25 mouse cellular contexts compared by ENCODE assay signal in genomic region chr7:14308671-14309070, GRCm38 (mm10). TPM values are rescaled to one million over a fixed set of nuclear protein-coding genes. Genes with fewer than 3 reads are reported as not detected.
DNase-seq lines count a peak whose midpoint lies in the region; ATAC-seq and TF ChIP-seq lines count a peak whose summit lies in the region.
"Had no signal": no experiment of that assay in that cellular context is flagged by ENCODE, and none has a peak within 500 bp of the region (broad histone marks: within the 10 kb centered on the region; RNA-seq: fewer than 3 reads in every experiment).

No protein-coding gene starts in this region.

- no peaks in the 10 kb centered on the region for H3K79me2 ChIP-seq in liver, adult 2 months (ENCODE audit: control insufficient read depth, insufficient read depth, low read length)

- H3K9me3 ChIP-seq in liver, postnatal 0 days (ENCODE audit: low read length) = no peaks in the 10 kb centered on the region
- peaks cover 8% of the 10 kb centered on the region; the same call in 1 of the 2 replicates for H3K9me3 ChIP-seq in liver, embryonic 11.5 days (ENCODE audit: control insufficient read depth, low read length)

- 19% methylated on average over 3 of the region's 3 CpGs for WGBS in liver, adult 2 months
- 41% methylated on average over 3 of the region's 3 CpGs for WGBS in liver, postnatal 0 days (ENCODE audit: insufficient replicate concordance)
- 63% methylated on average over 3 of the region's 3 CpGs for WGBS in liver, embryonic 11.5 days

- TF ChIP-seq CTCF in liver, adult 2 months (IDR thresholded peaks at IDR 0.05; ENCODE audit: low read depth, low read length) = no peak
- TF ChIP-seq CTCF in liver, postnatal 0 days (IDR thresholded peaks at IDR 0.05; ENCODE audit: low read depth) = no peak

- DNase-seq in liver, adult 2 months (ENCODE audit: extremely low read depth, low read depth, low spot score) = peak; percentile 96
- DNase-seq in liver = no peak
- no peak for DNase-seq in liver, postnatal 0 days
- no peak for DNase-seq in liver, embryonic 11.5 days (ENCODE audit: low spot score)
- DNase-seq: adrenal gland, adult 2 months; adrenal gland, adult 8-10 months; adrenal gland, postnatal 10 days; adrenal gland, postnatal 14 days; adrenal gland, postnatal 25 days; adrenal gland, postnatal 36 days; B cell, adult 2 months; cerebellum, adult 11 months; cerebellum, adult 11-12 months; cerebellum, adult 18-20 months had no signal

- TF ChIP-seq EP300 in liver, postnatal 0 days (IDR thresholded peaks at IDR 0.05; ENCODE audit: low read depth) = peak; percentile 15; the same call in 1 of the 2 replicates

- H3K36me3 ChIP-seq in liver, adult 2 months (ENCODE audit: control insufficient read depth, insufficient read depth, low read length) = no peaks in the 10 kb centered on the region
- H3K36me3 ChIP-seq in liver, postnatal 0 days (replicated peaks; ENCODE audit: insufficient read depth, low read length) = no peaks in the 10 kb centered on the region
- H3K36me3 ChIP-seq in liver, embryonic 11.5 days (ENCODE audit: control insufficient read depth, insufficient read depth, low read length) = no peaks in the 10 kb centered on the region
- H3K36me3 ChIP-seq: G1E had no signal

- H3K27me3 ChIP-seq in liver, adult 2 months (ENCODE audit: control insufficient read depth, insufficient read depth, low read length) = no peaks in the 10 kb centered on the region
- no peaks in the 10 kb centered on the region for H3K27me3 ChIP-seq in liver, postnatal 0 days (ENCODE audit: insufficient read depth, low read length)
- H3K27me3 ChIP-seq in liver, embryonic 11.5 days (replicated peaks; ENCODE audit: control insufficient read depth, insufficient read depth, low read length) = no peaks in the 10 kb centered on the region
- H3K27me3 ChIP-seq: CH12.LX, Patski had no signal

- TF ChIP-seq POLR2A in liver, adult 2 months (IDR thresholded peaks at IDR 0.05; ENCODE audit: extremely low read depth, insufficient read depth, low read length) = no peak

- no peak overlapping the region for H3K9ac ChIP-seq in liver, adult 2 months (ENCODE audit: low read depth, low read length)
- no peak overlapping the region for H3K9ac ChIP-seq in liver, postnatal 0 days (replicated peaks)
- H3K9ac ChIP-seq in liver, embryonic 11.5 days (ENCODE audit: low read depth, low read length) = no peak overlapping the region

- H3K27ac ChIP-seq in liver, adult 2 months (replicated peaks; ENCODE audit: insufficient read depth, low read depth, low read length) = no peak overlapping the region
- no peak overlapping the region for H3K27ac ChIP-seq in liver, postnatal 0 days (ENCODE audit: low read depth)
- no peak overlapping the region for H3K27ac ChIP-seq in liver, embryonic 11.5 days (ENCODE audit: low read depth, low read length)

- H3K4me3 ChIP-seq in liver, adult 2 months (ENCODE audit: insufficient read depth, low read depth, low read length) = no peak overlapping the region
- no peak overlapping the region for H3K4me3 ChIP-seq in liver, postnatal 0 days (ENCODE audit: low read depth, low read length)
- H3K4me3 ChIP-seq in liver, embryonic 11.5 days (ENCODE audit: low read depth, low read length) = no peak overlapping the region

- peaks cover 9% of the 10 kb centered on the region for H3K4me1 ChIP-seq in liver, adult 2 months (ENCODE audit: control insufficient read depth, insufficient read depth, low read length)
- no peaks in the 10 kb centered on the region for H3K4me1 ChIP-seq in liver, postnatal 0 days (ENCODE audit: insufficient read depth)
- H3K4me1 ChIP-seq in liver, embryonic 11.5 days (replicated peaks; ENCODE audit: control insufficient read depth, insufficient read depth, low read length) = no peaks in the 10 kb centered on the region

- ATAC-seq in liver, postnatal 0 days = peak; percentile 87
- ATAC-seq in liver, embryonic 11.5 days (replicated peaks; ENCODE audit: low FRiP score) = no peak
- ATAC-seq: activated CD4-positive, CD25-positive, alpha-beta regulatory T cell, adult 4 months; CD4-positive, CD25-positive, alpha-beta regulatory T cell, adult 4 months; Patski had no signal

- H3K4me2 ChIP-seq in liver, postnatal 0 days (ENCODE audit: low read depth, low read length) = no peak overlapping the region
- no peak overlapping the region for H3K4me2 ChIP-seq in liver, embryonic 11.5 days

RNA-seq across cellular contexts. Expression of gene Obox8, which starts 24.7 kb away (rescaled TPM):
- total RNA-seq in liver, adult 2 months (2014; rRNA removed) = 0.34 TPM in 1 of 2 replicates, not detected in the other
- polyA plus RNA-seq in liver, adult 2 months (2012; rRNA removed) = not detected in 2 replicates
- 0.31 and 0.51 TPM in 2 replicates for polyA plus RNA-seq in liver, postnatal 0 days (2015; fragmentation: Nextera tagmentation; extraction: Ambion mirVana)
- polyA plus RNA-seq in liver, embryonic 11.5 days (2014; fragmentation: Nextera tagmentation; extraction: Ambion mirVana) = not detected in 2 replicates
- total RNA-seq: adrenal gland, adult 18-20 months; adrenal gland, adult 2 months; adrenal gland, adult 8-10 months; adrenal gland, postnatal 10 days; adrenal gland, postnatal 14 days; adrenal gland, postnatal 25 days; adrenal gland, postnatal 36 days; adrenal gland, postnatal 4 days; CH12.LX; ES-E14; G1E; MEL had no signal
- polyA plus RNA-seq: adrenal gland, adult 2 months; brain, embryonic 14.5 days; C2C12; G1E had no signal

RNA-seq across cellular contexts. Expression of gene Sult2a6, which starts 54.0 kb away (rescaled TPM):
- total RNA-seq in liver, adult 2 months (2014; rRNA removed) = 0.40 and 3.7 TPM in 2 replicates
- polyA plus RNA-seq in liver, adult 2 months (2012; rRNA removed) = 0.12 TPM in 1 of 2 replicates, not detected in the other
- 9.5 and 12.5 TPM in 2 replicates for polyA plus RNA-seq in liver, postnatal 0 days (2015; fragmentation: Nextera tagmentation; extraction: Ambion mirVana)
- polyA plus RNA-seq in liver, embryonic 11.5 days (2014; fragmentation: Nextera tagmentation; extraction: Ambion mirVana) = not detected in 2 replicates
- total RNA-seq: adrenal gland, adult 18-20 months; adrenal gland, adult 2 months; adrenal gland, adult 8-10 months; adrenal gland, postnatal 25 days; adrenal gland, postnatal 36 days; CH12.LX; ES-E14; G1E; MEL had no signal
- polyA plus RNA-seq: activated CD4-positive, CD25-positive, alpha-beta regulatory T cell, adult 4 months; adrenal gland, adult 2 months; brain, embryonic 14.5 days; C2C12; CD4-positive, CD25-positive, alpha-beta regulatory T cell, adult 4 months; G1E; Patski had no signal
